Mouse (Mus musculus): ENCODE measurements around the gene Daw1. TPM values are rescaled to one million over a fixed set of nuclear protein-coding genes. Genes with fewer than 3 reads are reported as not detected.

Gene Daw1
- total RNA-seq (2021): under 1 TPM; 0.45 to 0.56 TPM
- long read RNA-seq, partial matches to known transcripts: 0 of 1 reads
- long read RNA-seq, other reads (novel, unspliced or antisense): 0 of 1 reads

GRCm38 (mm10) chr1:83159603-83160002, at the start of gene Daw1:
TSS of gene Daw1 (plus strand) at chr1:83159752.
- DNase-seq (ENCODE audit: low spot score in 2 of 2): peak; percentile 27 to 51

GRCm38 (mm10) chr1:83110992-83111391, 48.6 kb upstream of the Daw1 start:
- DNase-seq (ENCODE audit: low spot score in 2 of 2): no peak

GRCm38 (mm10) chr1:83111726-83112125, 47.8 kb upstream of the Daw1 start:
- DNase-seq (ENCODE audit: low spot score in 2 of 2): peak in 1 of 2 experiments; percentile 30

GRCm38 (mm10) chr1:83116447-83117137, 43.0 kb upstream of the Daw1 start, which contains the start of gene Ccl20:
TSS of gene Ccl20 (plus strand) at chr1:83116766.
- no peak for DNase-seq (ENCODE audit: low spot score in 2 of 2)

- DNase-seq (ENCODE audit: low spot score in 2 of 2): no peak
Measured at GRCm38 (mm10) chr1:83117217-83117616, 42.3 kb upstream of the Daw1 start.

GRCm38 (mm10) chr1:83117661-83118060, 41.9 kb upstream of the Daw1 start:
- DNase-seq (ENCODE audit: low spot score in 2 of 2): peak; percentile 8 to 49

- DNase-seq (ENCODE audit: low spot score in 2 of 2): no peak
Measured at GRCm38 (mm10) chr1:83119903-83120302, 39.6 kb upstream of the Daw1 start.

- no peak for DNase-seq (ENCODE audit: low spot score in 2 of 2)
Measured at GRCm38 (mm10) chr1:83120312-83120711, 39.2 kb upstream of the Daw1 start.

GRCm38 (mm10) chr1:83123201-83123600, 36.4 kb upstream of the Daw1 start:
- no peak for DNase-seq (ENCODE audit: low spot score in 2 of 2)

- DNase-seq (ENCODE audit: low spot score in 2 of 2): no peak
Measured at GRCm38 (mm10) chr1:83135829-83136228, 23.7 kb upstream of the Daw1 start.

GRCm38 (mm10) chr1:83137847-83138246, 21.7 kb upstream of the Daw1 start:
- DNase-seq (ENCODE audit: low spot score in 2 of 2): no peak

GRCm38 (mm10) chr1:83138721-83139120, 20.8 kb upstream of the Daw1 start:
- no peak for DNase-seq (ENCODE audit: low spot score in 2 of 2)

- no peak for DNase-seq (ENCODE audit: low spot score in 2 of 2)
Measured at GRCm38 (mm10) chr1:83141510-83141909, 18.0 kb upstream of the Daw1 start.

GRCm38 (mm10) chr1:83142055-83142454, 17.5 kb upstream of the Daw1 start:
- no peak for DNase-seq (ENCODE audit: low spot score in 2 of 2)

- DNase-seq (ENCODE audit: low spot score in 2 of 2): no peak
Measured at GRCm38 (mm10) chr1:83146547-83146946, 13.0 kb upstream of the Daw1 start.

- DNase-seq (ENCODE audit: low spot score in 2 of 2): no peak
Measured at GRCm38 (mm10) chr1:83150227-83150626, 9.3 kb upstream of the Daw1 start.

- DNase-seq (ENCODE audit: low spot score in 2 of 2): peak; percentile 32 to 60
Measured at GRCm38 (mm10) chr1:83152961-83153360, 6.6 kb upstream of the Daw1 start.

GRCm38 (mm10) chr1:83156876-83157275, 2.7 kb upstream of the Daw1 start:
- no peak for DNase-seq (ENCODE audit: low spot score in 2 of 2)

GRCm38 (mm10) chr1:83161658-83162057, 2.1 kb downstream of the Daw1 start:
- no peak for DNase-seq (ENCODE audit: low spot score in 2 of 2)

- DNase-seq (ENCODE audit: low spot score in 2 of 2): no peak
Measured at GRCm38 (mm10) chr1:83164027-83164426, 4.5 kb downstream of the Daw1 start.

GRCm38 (mm10) chr1:83169158-83169557, 9.6 kb downstream of the Daw1 start:
- no peak for DNase-seq (ENCODE audit: low spot score in 2 of 2)

GRCm38 (mm10) chr1:83175985-83176384, 16.4 kb downstream of the Daw1 start:
- no peak for DNase-seq (ENCODE audit: low spot score in 2 of 2)

- no peak for DNase-seq (ENCODE audit: low spot score in 2 of 2)
Measured at GRCm38 (mm10) chr1:83179531-83179930, 20.0 kb downstream of the Daw1 start.

All from layer of hippocampus, adult 18-20 months (tissue).